Mouse (Mus musculus) intestine, postnatal 0 days (tissue): ENCODE results near the gene Cmtm4. TPM values are rescaled to one million over a fixed set of nuclear protein-coding genes. Genes with fewer than 3 reads are reported as not detected.
"Not testable (repeated sequence)": the region's sequence is repeated elsewhere in the genome, so short reads cannot be mapped to it uniquely, and the experiment has no call there.

Experiments
- ATAC-seq: fragments of 200-750 bp; cut with Nextera tagmentation; 2 replicates; pipeline ENCODE4 v1.8.0; 2017; ENCODE audit warnings: mild to moderate bottlenecking, moderate TSS enrichment, moderate library complexity
- H3K27ac ChIP-seq: fragments of 300-500 bp; sonication (generic); 2 replicates; pipeline ENCODE4 v1.5.1; 2014; ENCODE audit warnings: mild to moderate bottlenecking, low read depth, low read length, moderate library complexity
- H3K27me3 ChIP-seq: fragments of 300-500 bp; sonication (generic); replicated peaks from 2 replicates; pipeline ENCODE4 v1.6.1; 2014; ENCODE audit warnings: low read length, mixed read lengths; ENCODE audit not compliant: control insufficient read depth, insufficient read depth
- H3K36me3 ChIP-seq: fragments of 300-500 bp; sonication (generic); 2 replicates; pipeline ENCODE4 v1.6.1; 2014; ENCODE audit warnings: mild to moderate bottlenecking, moderate library complexity; ENCODE audit not compliant: control insufficient read depth, insufficient read depth
- H3K4me1 ChIP-seq: fragments of 300-500 bp; sonication (generic); replicated peaks from 2 replicates; pipeline ENCODE4 v1.6.1; 2014; ENCODE audit warnings: antibody characterized with exemption, low read length, mixed read lengths; ENCODE audit not compliant: control insufficient read depth, insufficient read depth
- H3K4me2 ChIP-seq: fragments of 300-500 bp; sonication (generic); replicated peaks from 2 replicates; pipeline ENCODE4 v1.6.1; 2014; ENCODE audit warnings: low read depth, mild to moderate bottlenecking, moderate library complexity
- H3K4me3 ChIP-seq: fragments of 300-500 bp; sonication (generic); 2 replicates; pipeline ENCODE4 v1.5.1; 2014; ENCODE audit warnings: low read depth, low read length
- H3K9ac ChIP-seq: fragments of 300-500 bp; sonication (generic); 2 replicates; pipeline ENCODE4 v1.6.1; 2014; ENCODE audit warnings: mild to moderate bottlenecking, low read depth, low read length
- H3K9me3 ChIP-seq: fragments of 300-500 bp; sonication (generic); 2 replicates; pipeline ENCODE4 v1.6.1; 2016; ENCODE audit warnings: mixed run types; ENCODE audit not compliant: control insufficient read depth
- CTCF ChIP-seq: sonication (generic); IDR thresholded peaks from 2 replicates; pipeline ENCODE4 v1.5.1; 2016; ENCODE audit warnings: low read depth, mild to moderate bottlenecking, control low read depth, antibody characterized with exemption, moderate library complexity
- WGBS: fragments of 180-500 bp; shearing (Covaris S2); extraction: QIAGEN DNeasy Blood & Tissue Kit; methylation state at CpG from one replicate; pipeline ENCODE4 v1.1.7; 2014; 5-methylcytosine and 5-hydroxymethylcytosine counted together
- polyA plus RNA-seq: library from polyadenylated mRNA; unstranded; fragments of >200 nt; fragmentation: Nextera tagmentation; extraction: Ambion mirVana; gene quantifications from 2 replicates; pipeline ENCODE4 v1.2.1, GENCODE M21; 2015

Cmtm4 gene
- polyA plus RNA-seq, 1 experiment from 2014 or later: 5.9 TPM

DNA sequence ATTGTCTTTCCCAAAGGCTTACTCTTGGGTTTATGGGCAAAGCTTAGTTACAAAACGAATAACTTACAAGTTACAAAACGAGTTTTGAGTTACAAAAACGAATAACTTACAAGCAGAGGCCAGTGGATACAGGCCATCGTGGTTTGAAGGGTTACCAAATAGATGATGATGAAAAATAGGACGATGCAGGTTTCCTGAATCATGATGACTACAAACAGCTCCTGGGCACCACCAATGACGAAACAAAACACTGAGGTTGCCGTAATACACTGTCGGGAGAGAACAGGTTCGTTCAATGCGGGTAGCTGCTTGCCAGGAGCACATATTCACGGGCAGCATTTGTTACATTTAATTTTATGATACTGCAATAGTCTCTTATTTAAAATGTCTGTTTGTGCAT lies 90.6 kb downstream of the Cmtm4 start:
- Histone ChIP-seq H3K27ac (no peak overlapping the region), H3K9me3 (no peaks in the 10 kb centered on the region), H3K4me2 (no peak overlapping the region), H3K27me3 (no peaks in the 10 kb centered on the region), H3K4me3 (no peak overlapping the region), H3K4me1 (no peaks in the 10 kb centered on the region), H3K36me3 (no peaks in the 10 kb centered on the region), H3K9ac (no peak overlapping the region)
- ATAC-seq: no peak
- 85% methylated on average over 11 of the region's 11 CpGs for WGBS
- no peak for TF ChIP-seq CTCF

DNA sequence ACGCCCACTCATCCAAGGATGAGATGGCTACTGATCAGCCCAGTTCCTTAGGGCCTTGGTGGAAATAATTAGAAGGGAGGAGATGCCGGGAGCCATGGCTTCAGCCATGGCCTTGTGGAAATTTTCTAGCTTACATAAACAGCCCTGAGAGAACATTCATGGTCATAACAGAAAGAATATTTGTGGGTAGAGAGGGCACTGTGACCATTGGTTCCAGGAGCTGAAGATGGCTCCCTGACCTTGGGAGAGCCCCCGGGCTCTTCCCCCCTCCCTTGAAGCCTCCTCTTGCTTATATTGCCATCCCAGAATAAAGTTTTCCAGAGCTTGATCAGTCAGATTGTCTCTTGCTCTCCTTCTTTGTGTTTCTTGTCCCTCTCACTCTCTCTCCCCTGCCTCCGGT lies 93.1 kb downstream of the Cmtm4 start:
- H3K27me3 ChIP-seq, H3K36me3 ChIP-seq, H3K27ac ChIP-seq, H3K4me2 ChIP-seq, H3K9ac ChIP-seq, H3K4me3 ChIP-seq, H3K9me3 ChIP-seq, H3K4me1 ChIP-seq, ATAC-seq: not testable (repeated sequence)
- 93% methylated on average over 4 of the region's 4 CpGs for WGBS

DNA sequence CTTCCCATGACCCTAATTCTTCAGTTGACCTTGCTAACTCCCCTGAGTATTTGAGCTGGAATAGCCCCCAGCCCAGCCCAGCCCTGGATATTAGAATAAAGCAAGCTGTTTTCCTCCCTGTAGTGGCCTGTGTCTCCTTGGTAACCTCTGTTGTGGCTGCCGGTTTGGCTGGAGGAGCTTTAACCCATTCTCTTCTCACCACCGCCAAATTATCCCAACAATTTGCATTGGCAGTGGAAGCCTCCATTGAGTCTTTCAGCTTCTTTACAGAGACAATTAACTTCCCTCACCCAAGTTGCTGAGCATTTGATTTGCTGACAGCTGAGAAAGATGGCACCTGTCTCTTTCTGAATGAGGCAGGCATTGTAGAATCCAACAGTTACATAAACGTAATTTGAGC lies 94.0 kb downstream of the Cmtm4 start:
- not testable (repeated sequence) for H3K36me3 ChIP-seq, H3K27ac ChIP-seq, H3K9ac ChIP-seq, H3K9me3 ChIP-seq, H3K4me2 ChIP-seq, ATAC-seq, H3K27me3 ChIP-seq, H3K4me3 ChIP-seq, H3K4me1 ChIP-seq
- 32% methylated on average over 3 of the region's 3 CpGs for WGBS

Other genes with a start within 250 kb of the Cmtm4 start
- gene Bean1, start 225.4 kb downstream of the Cmtm4 start, polyA plus RNA-seq: 0.85 TPM in 2 replicates
- 12.0 and 12.4 TPM in 2 replicates for gene Tk2, start 147.2 kb downstream of the Cmtm4 start, polyA plus RNA-seq
- 16.5 and 17.8 TPM in 2 replicates for gene Cklf, start 144.9 kb downstream of the Cmtm4 start, polyA plus RNA-seq
- gene Cmtm2a, start 102.6 kb downstream of the Cmtm4 start, polyA plus RNA-seq: not detected in 2 replicates
- gene Gm45711, start 85.7 kb downstream of the Cmtm4 start, polyA plus RNA-seq: not detected in 2 replicates
- not detected in 2 replicates for gene Cmtm1, start 85.7 kb downstream of the Cmtm4 start, polyA plus RNA-seq
- gene Gm11020, start 74.2 kb downstream of the Cmtm4 start, polyA plus RNA-seq: not detected in 2 replicates
- not detected in 2 replicates for gene Cmtm2b, start 73.6 kb downstream of the Cmtm4 start, polyA plus RNA-seq
- gene Cmtm3, start 56.4 kb downstream of the Cmtm4 start, polyA plus RNA-seq: 40.3 and 40.5 TPM in 2 replicates
- 19.0 and 20.4 TPM in 2 replicates for gene Dync1li2, start 47.2 kb upstream of the Cmtm4 start, polyA plus RNA-seq
- 0.16 TPM in 2 replicates for gene Terb1, start 114.1 kb upstream of the Cmtm4 start, polyA plus RNA-seq
- gene Nae1, start 138.8 kb upstream of the Cmtm4 start, polyA plus RNA-seq: 43.8 and 48.6 TPM in 2 replicates
- 0.82 and 1.1 TPM in 2 replicates for gene Car7, start 138.9 kb upstream of the Cmtm4 start, polyA plus RNA-seq
- gene Pdp2, start 195.6 kb upstream of the Cmtm4 start, polyA plus RNA-seq: 12.2 and 15.2 TPM in 2 replicates
- gene Cdh16, start 228.6 kb upstream of the Cmtm4 start, polyA plus RNA-seq: not detected in 2 replicates
- 5.8 and 6.1 TPM in 2 replicates for gene Rrad, start 235.5 kb upstream of the Cmtm4 start, polyA plus RNA-seq
- 59.1 and 60.6 TPM in 2 replicates for gene Ciao2b, start 246.2 kb upstream of the Cmtm4 start, polyA plus RNA-seq